Mouse (Mus musculus) G1E (cell line): ENCODE results near the gene Morn5.

Source experiments
- CTCF ChIP-seq: IDR thresholded peaks from 2 replicates; pipeline ENCODE4 v1.5.1; 2012; ENCODE audit warnings: low read depth, low read length, inconsistent platforms, mixed read lengths
- GATA1 ChIP-seq: IDR thresholded peaks from 2 replicates; pipeline ENCODE4 v1.6.1; 2012; ENCODE audit warnings: borderline replicate concordance, low read length, inconsistent platforms, mixed read lengths
- POLR2AphosphoS5 ChIP-seq: IDR thresholded peaks from 2 replicates; pipeline ENCODE4 v1.6.1; 2012; ENCODE audit warnings: low read depth, low read length, inconsistent platforms; ENCODE audit not compliant: insufficient replicate concordance
- TAL1 ChIP-seq: conservative IDR thresholded peaks from 2 replicates; pipeline ENCODE4 v1.6.1; 2012; ENCODE audit warnings: low read depth, low read length, inconsistent platforms, mixed read lengths

GRCm38 (mm10) chr2:36048164-36048563, 1.1 kb upstream of the Morn5 start:
- TF ChIP-seq CTCF (no peak), GATA1 (no peak), POLR2AphosphoS5 (no peak), TAL1 (no peak)
